Mouse (Mus musculus) cerebellum, adult 2 months (tissue): ENCODE measurements at regions not wholly inside any gene's neighbourhood (a gene's known extent, or its start where the extent isn't known, plus 50 kb on each side); places are given as distances from the start of the nearest gene placed in this dataset.

Experiments
- CTCF ChIP-seq: fragments of 200-500 bp; IDR thresholded peaks from 2 replicates; pipeline ENCODE4 v1.5.1; 2011; ENCODE audit warnings: low read depth, mild to moderate bottlenecking, control low read depth, low read length, moderate library complexity, borderline replicate concordance; ENCODE audit not compliant: insufficient read depth
- POLR2A ChIP-seq: fragments of 200-500 bp; IDR thresholded peaks from 2 replicates; pipeline ENCODE4 v1.6.1; 2011; ENCODE audit warnings: low read length, control low read depth, borderline replicate concordance; ENCODE audit not compliant: insufficient read depth

DNA sequence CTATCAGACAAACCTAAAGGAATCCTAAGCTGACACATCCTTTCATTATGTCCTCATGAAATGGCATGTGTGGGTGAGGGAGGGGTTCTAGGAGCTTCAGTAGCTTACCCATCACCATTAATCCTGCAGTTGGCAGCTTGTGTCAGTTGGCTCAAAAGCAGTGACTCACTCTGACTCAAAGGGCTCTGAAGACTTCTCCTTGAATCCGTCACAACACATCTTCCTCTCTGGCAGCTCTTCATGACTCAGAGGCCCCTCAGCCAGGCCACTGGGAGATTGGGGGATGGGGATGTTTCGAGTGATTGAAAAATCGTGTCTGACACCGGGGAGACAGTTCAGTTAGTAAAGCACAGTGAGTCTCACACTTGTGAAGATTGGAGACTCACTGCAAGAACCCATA is 90.2 kb upstream of the Irf2bp2 start:
- TF ChIP-seq POLR2A (no peak), CTCF (no peak)
